ENCODE assay signal across 26 mouse cellular contexts in genomic region chr14:11955020-11955882, GRCm38 (mm10).
DNase-seq lines count a peak whose midpoint lies in the region; ATAC-seq and TF ChIP-seq lines count a peak whose summit lies in the region.
"Had no signal": no experiment of that assay in that cellular context is flagged by ENCODE, and none has a peak within 500 bp of the region (broad histone marks: within the 10 kb centered on the region; RNA-seq: fewer than 3 reads in every experiment).

No protein-coding gene starts in this region.

- ATAC-seq in heart, embryonic 15.5 days (replicated peaks; ENCODE audit: insufficient number of reproducible peaks, insufficient read depth, low FRiP score, low read depth): peak; percentile 53; the same call in 1 of the 2 replicates
- ATAC-seq in midbrain, embryonic 11.5 days (ENCODE audit: low FRiP score): no peak
- no peak for ATAC-seq in midbrain, embryonic 16.5 days
- ATAC-seq: forebrain, postnatal 0 days; intestine, postnatal 0 days; liver, embryonic 12.5 days; liver, postnatal 0 days had no signal

- no peak for TF ChIP-seq POLR2A in kidney, adult 2 months (IDR thresholded peaks at IDR 0.05; ENCODE audit: low read depth, low read length)

- no peak overlapping the region for H3K9ac ChIP-seq in heart, embryonic 15.5 days
- H3K9ac ChIP-seq in midbrain, embryonic 11.5 days (ENCODE audit: low read length): no peak overlapping the region
- no peak overlapping the region for H3K9ac ChIP-seq in midbrain, embryonic 16.5 days (ENCODE audit: low read depth, low read length)
- H3K9ac ChIP-seq: embryonic facial prominence, embryonic 15.5 days; forebrain, embryonic 12.5 days; forebrain, postnatal 0 days; liver, embryonic 12.5 days; liver, postnatal 0 days; midbrain, embryonic 12.5 days; neural tube, embryonic 13.5 days; stomach, embryonic 15.5 days had no signal

- no peaks in the 10 kb centered on the region for H3K36me3 ChIP-seq in heart, embryonic 10.5 days
- no peaks in the 10 kb centered on the region for H3K36me3 ChIP-seq in heart, embryonic 15.5 days
- no peaks in the 10 kb centered on the region for H3K36me3 ChIP-seq in kidney, adult 2 months (ENCODE audit: control insufficient read depth, insufficient read depth, low read length)
- no peaks in the 10 kb centered on the region for H3K36me3 ChIP-seq in midbrain, embryonic 11.5 days (ENCODE audit: control insufficient read depth, insufficient read depth, low read length)
- H3K36me3 ChIP-seq in midbrain, embryonic 16.5 days (ENCODE audit: control insufficient read depth, insufficient read depth, low read length): no peaks in the 10 kb centered on the region
- H3K36me3 ChIP-seq: embryonic facial prominence, embryonic 15.5 days; forebrain, embryonic 12.5 days; G1E; liver, embryonic 12.5 days; midbrain, embryonic 12.5 days; stomach, embryonic 15.5 days had no signal

- H3K4me2 ChIP-seq in heart, embryonic 15.5 days: no peak overlapping the region
- H3K4me2 ChIP-seq in midbrain, embryonic 11.5 days: no peak overlapping the region
- H3K4me2 ChIP-seq in midbrain, embryonic 16.5 days (ENCODE audit: low read length): no peak overlapping the region
- H3K4me2 ChIP-seq: embryonic facial prominence, embryonic 15.5 days; forebrain, embryonic 12.5 days; liver, embryonic 12.5 days; midbrain, embryonic 12.5 days; neural tube, embryonic 13.5 days; stomach, embryonic 15.5 days had no signal

- no peaks in the 10 kb centered on the region for H3K9me3 ChIP-seq in heart, embryonic 10.5 days
- H3K9me3 ChIP-seq in heart, embryonic 15.5 days (replicated peaks): no peaks in the 10 kb centered on the region
- no peaks in the 10 kb centered on the region for H3K9me3 ChIP-seq in midbrain, embryonic 11.5 days (ENCODE audit: control insufficient read depth, low read length)
- H3K9me3 ChIP-seq in midbrain, embryonic 16.5 days (replicated peaks; ENCODE audit: control insufficient read depth, low read length, poor library complexity, severe bottlenecking): no peaks in the 10 kb centered on the region
- H3K9me3 ChIP-seq: embryonic facial prominence, embryonic 10.5 days; embryonic facial prominence, embryonic 15.5 days; forebrain, embryonic 12.5 days; liver, embryonic 12.5 days; midbrain, embryonic 12.5 days; neural tube, embryonic 13.5 days; stomach, embryonic 15.5 days had no signal

- WGBS in heart, embryonic 10.5 days: 60% methylated on average over 6 of the region's 6 CpGs
- 45% methylated on average over 6 of the region's 6 CpGs for WGBS in heart, embryonic 15.5 days
- WGBS in kidney, adult 2 months: 53% methylated on average over 6 of the region's 6 CpGs
- WGBS in midbrain, embryonic 11.5 days: 80% methylated on average over 6 of the region's 6 CpGs
- 70% methylated on average over 6 of the region's 6 CpGs for WGBS in midbrain, embryonic 16.5 days

- TF ChIP-seq CTCF in kidney, adult 2 months (conservative IDR thresholded peaks at IDR 0.05; ENCODE audit: insufficient read depth, insufficient read length, low read depth, low read length): no peak

- peak; percentile 76 for DNase-seq in heart, adult 11 months
- no peak for DNase-seq in heart, embryonic 10.5 days (ENCODE audit: low spot score)
- no peak for DNase-seq in heart, adult 9 months (ENCODE audit: low spot score in 2 of 2)
- peak; percentile 19 for DNase-seq in kidney, adult 2 months
- DNase-seq in kidney, adult 8-10 months: no peak
- peak; percentile 45 for DNase-seq in midbrain, embryonic 11.5 days (ENCODE audit: low spot score, missing footprints)
- DNase-seq: adrenal gland, postnatal 10 days; cerebellum, adult 8-10 months; cerebellum, postnatal 25 days; forebrain, postnatal 0 days; layer of hippocampus, postnatal 36 days; left cerebral cortex, postnatal 4 days; liver, postnatal 0 days; lung, postnatal 36 days; right cerebral cortex, postnatal 25 days had no signal

- no peak overlapping the region for H3K27ac ChIP-seq in heart, embryonic 10.5 days
- H3K27ac ChIP-seq in heart, embryonic 15.5 days: peak overlapping the region; percentile 37
- no peak overlapping the region for H3K27ac ChIP-seq in kidney, adult 2 months (ENCODE audit: insufficient read depth, low read depth, low read length)
- H3K27ac ChIP-seq in midbrain, embryonic 11.5 days (ENCODE audit: low read depth, low read length): no peak overlapping the region
- H3K27ac ChIP-seq in midbrain, embryonic 16.5 days (ENCODE audit: low read length): no peak overlapping the region
- H3K27ac ChIP-seq: embryonic facial prominence, embryonic 10.5 days; embryonic facial prominence, embryonic 15.5 days; forebrain, embryonic 12.5 days; liver, embryonic 12.5 days; midbrain, embryonic 12.5 days; neural tube, embryonic 13.5 days; stomach, embryonic 15.5 days had no signal

- peaks cover 18% of the 10 kb centered on the region; the same call in 1 of the 2 replicates for H3K4me1 ChIP-seq in heart, embryonic 10.5 days
- peaks cover 8% of the 10 kb centered on the region for H3K4me1 ChIP-seq in heart, embryonic 15.5 days (replicated peaks)
- H3K4me1 ChIP-seq in kidney, adult 2 months (ENCODE audit: control insufficient read depth, insufficient read depth, low read length): no peaks in the 10 kb centered on the region
- no peaks in the 10 kb centered on the region for H3K4me1 ChIP-seq in midbrain, embryonic 11.5 days (ENCODE audit: control insufficient read depth, insufficient read depth, low read length)
- no peaks in the 10 kb centered on the region for H3K4me1 ChIP-seq in midbrain, embryonic 16.5 days (ENCODE audit: control insufficient read depth, insufficient read depth, low read length)
- H3K4me1 ChIP-seq: embryonic facial prominence, embryonic 10.5 days; embryonic facial prominence, embryonic 15.5 days; liver, embryonic 12.5 days; midbrain, embryonic 12.5 days; stomach, embryonic 15.5 days had no signal

- H3K4me3 ChIP-seq in heart, embryonic 10.5 days: no peak overlapping the region
- no peak overlapping the region for H3K4me3 ChIP-seq in heart, embryonic 15.5 days
- H3K4me3 ChIP-seq in kidney, adult 2 months (ENCODE audit: insufficient read depth, low read depth, low read length): no peak overlapping the region
- no peak overlapping the region for H3K4me3 ChIP-seq in midbrain, embryonic 11.5 days (ENCODE audit: low read depth, low read length)
- H3K4me3 ChIP-seq in midbrain, embryonic 16.5 days (ENCODE audit: low read depth, low read length): no peak overlapping the region
- H3K4me3 ChIP-seq: embryonic facial prominence, embryonic 10.5 days; embryonic facial prominence, embryonic 15.5 days; forebrain, embryonic 12.5 days; liver, embryonic 12.5 days; midbrain, embryonic 12.5 days; neural tube, embryonic 13.5 days; stomach, embryonic 15.5 days had no signal

- no peaks in the 10 kb centered on the region for H3K27me3 ChIP-seq in heart, embryonic 10.5 days (ENCODE audit: insufficient read depth, poor library complexity, severe bottlenecking)
- no peaks in the 10 kb centered on the region for H3K27me3 ChIP-seq in heart, embryonic 15.5 days
- no peaks in the 10 kb centered on the region for H3K27me3 ChIP-seq in kidney, adult 2 months (replicated peaks; ENCODE audit: control insufficient read depth, insufficient read depth, low read length)
- H3K27me3 ChIP-seq in midbrain, embryonic 11.5 days (ENCODE audit: control insufficient read depth, insufficient read depth, low read length): no peaks in the 10 kb centered on the region
- no peaks in the 10 kb centered on the region for H3K27me3 ChIP-seq in midbrain, embryonic 16.5 days (ENCODE audit: control insufficient read depth, insufficient read depth, low read depth, low read length)
- H3K27me3 ChIP-seq: embryonic facial prominence, embryonic 15.5 days; liver, embryonic 12.5 days; midbrain, embryonic 12.5 days; stomach, embryonic 15.5 days had no signal

Comparison
In these comparisons a context has a peak if more than half of its experiments do, and no peak if none do; other contexts are left out.
1. DNase-seq: peak in heart, adult 11 months (single experiment), kidney, adult 2 months (single experiment) and midbrain, embryonic 11.5 days (single experiment); none in heart, embryonic 10.5 days (single experiment), heart, adult 9 months (0 of 2) and kidney, adult 8-10 months (0 of 2).